Mouse (Mus musculus) ovary, postnatal 10 days (tissue): Measurements from ENCODE around the gene Tbc1d19.

Experiments used
- DNase-seq: peaks from one replicate; pipeline ENCODE4 v3.0.0; 2022; ENCODE audit warnings: low spot score

Tbc1d19 gene

GRCm38 (mm10) chr5:53909201-53909600, 99.8 kb downstream of the Tbc1d19 start:
- DNase-seq: no peak

- DNase-seq: no peak
These were observed 111.0 kb downstream of the Tbc1d19 start for GRCm38 (mm10) chr5:53920416-53920815.

GRCm38 (mm10) chr5:53922149-53922904, 112.9 kb downstream of the Tbc1d19 start:
- DNase-seq: no peak

- DNase-seq: no peak
These were observed 114.6 kb downstream of the Tbc1d19 start for GRCm38 (mm10) chr5:53924005-53924404.

- no peak for DNase-seq
These were observed 117.0 kb downstream of the Tbc1d19 start for GRCm38 (mm10) chr5:53926301-53926855.

- no peak for DNase-seq
These were observed 118.5 kb downstream of the Tbc1d19 start for GRCm38 (mm10) chr5:53927886-53928285.

- no peak for DNase-seq
These were observed 119.1 kb downstream of the Tbc1d19 start for GRCm38 (mm10) chr5:53928537-53928936.

- no peak for DNase-seq
These were observed 119.8 kb downstream of the Tbc1d19 start for GRCm38 (mm10) chr5:53929205-53929614.

GRCm38 (mm10) chr5:53929814-53930213, 120.4 kb downstream of the Tbc1d19 start:
- no peak for DNase-seq

GRCm38 (mm10) chr5:53931011-53931410, 121.6 kb downstream of the Tbc1d19 start:
- DNase-seq: no peak

- DNase-seq: no peak
These were observed 124.2 kb downstream of the Tbc1d19 start for GRCm38 (mm10) chr5:53933628-53934027.

GRCm38 (mm10) chr5:53934040-53934439, 124.6 kb downstream of the Tbc1d19 start:
- no peak for DNase-seq

GRCm38 (mm10) chr5:53934826-53935225, 125.4 kb downstream of the Tbc1d19 start:
- DNase-seq: no peak

GRCm38 (mm10) chr5:53937187-53937586, 127.8 kb downstream of the Tbc1d19 start:
- DNase-seq: no peak

GRCm38 (mm10) chr5:53939026-53939425, 129.6 kb downstream of the Tbc1d19 start:
- no peak for DNase-seq

GRCm38 (mm10) chr5:53941322-53942024, 132.1 kb downstream of the Tbc1d19 start:
- DNase-seq: no peak

- no peak for DNase-seq
These were observed 132.9 kb downstream of the Tbc1d19 start for GRCm38 (mm10) chr5:53942332-53942731.

- DNase-seq: no peak
These were observed 134.0 kb downstream of the Tbc1d19 start for GRCm38 (mm10) chr5:53943321-53943857.

- DNase-seq: no peak
These were observed 137.3 kb downstream of the Tbc1d19 start for GRCm38 (mm10) chr5:53946747-53947146.

- no peak for DNase-seq
These were observed 138.3 kb downstream of the Tbc1d19 start for GRCm38 (mm10) chr5:53947549-53948183.

GRCm38 (mm10) chr5:53948606-53949266, 139.3 kb downstream of the Tbc1d19 start:
- no peak for DNase-seq

GRCm38 (mm10) chr5:53950189-53950588, 140.8 kb downstream of the Tbc1d19 start:
- DNase-seq: no peak
